8 mouse cellular contexts compared by ENCODE assay signal in the genomic region with DNA sequence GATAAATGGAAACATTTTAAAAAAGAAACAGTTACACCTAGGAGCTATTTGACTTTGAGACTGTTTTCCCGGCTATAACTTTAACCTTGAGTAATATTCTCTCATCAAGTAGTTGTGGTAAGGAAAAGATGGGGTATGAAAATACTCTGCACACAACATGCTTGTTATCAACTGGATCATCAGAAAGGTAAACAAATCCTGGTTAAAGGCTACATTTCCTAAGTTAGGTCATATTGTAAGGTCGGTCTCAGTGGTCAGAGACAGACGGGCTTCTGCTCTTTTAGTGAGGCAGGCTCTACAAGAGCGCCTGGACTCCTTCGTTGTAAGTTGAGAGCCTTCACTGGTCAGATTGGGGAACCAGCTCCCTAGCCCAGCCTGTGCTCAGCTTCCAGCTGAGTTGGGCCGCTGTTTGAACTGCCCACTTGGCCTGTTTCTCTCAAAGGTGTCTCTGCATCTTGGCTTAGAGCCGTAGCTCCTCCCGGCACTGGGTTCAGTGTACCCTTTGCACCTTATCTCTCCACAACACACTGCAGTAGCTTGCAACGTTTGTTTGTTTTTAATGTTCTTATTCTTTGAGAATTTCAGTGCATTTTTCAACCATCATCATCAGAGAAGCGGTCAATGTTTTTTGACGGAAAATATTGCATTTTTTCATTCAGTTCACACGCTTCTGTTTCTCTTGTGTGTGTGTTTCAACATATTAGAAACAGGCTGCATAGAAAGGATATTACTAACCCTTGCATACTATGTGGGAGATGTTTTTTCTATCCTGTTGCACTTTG. TPM values are rescaled to one million over a fixed set of nuclear protein-coding genes. Genes with fewer than 3 reads are reported as not detected.
A peak's percentile ranks its signal among the peaks of the same experiment; 100 is the strongest.
DNase-seq lines count a peak whose midpoint lies in the region; ATAC-seq and TF ChIP-seq lines count a peak whose summit lies in the region.

No protein-coding gene starts in this region.

- 43% methylated on average over 12 of the region's 12 CpGs for WGBS in heart, postnatal 0 days
- 52% methylated on average over 12 of the region's 12 CpGs for WGBS in intestine, embryonic 16.5 days

- TF ChIP-seq CTCF in heart, postnatal 0 days (IDR thresholded peaks at IDR 0.05; ENCODE audit: low read depth): no peak

- peak overlapping the region; percentile 77 for H3K4me2 ChIP-seq in heart, postnatal 0 days (ENCODE audit: low read depth, low read length)
- peak overlapping the region; percentile 84 for H3K4me2 ChIP-seq in intestine, embryonic 16.5 days (ENCODE audit: low read depth, low read length)

- intact Hi-C loops in heart, postnatal 36 days (cut with DNase I): loop anchor here (2.0 to 10.0 kb wide), 4 partner anchors 26 to 430 kb away; partner anchors contain the start of genes Abcd3 and Arhgap29

- DNase-seq in heart, postnatal 0 days (ENCODE audit: low spot score): no peak
- DNase-seq in heart, postnatal 36 days: no peak
- no peak for DNase-seq in ovary, postnatal 10 days (ENCODE audit: low spot score)
- no peak for DNase-seq in urinary bladder, postnatal 36 days (ENCODE audit: low spot score in 2 of 2)
- DNase-seq in ovary, adult 18-20 months (ENCODE audit: low spot score): no peak

- H3K4me1 ChIP-seq in heart, postnatal 0 days (ENCODE audit: control insufficient read depth, insufficient read depth): peaks cover 17% of the 10 kb centered on the region
- H3K4me1 ChIP-seq in intestine, embryonic 16.5 days (ENCODE audit: control insufficient read depth, insufficient read depth, low read length): peaks cover 20% of the 10 kb centered on the region
- peaks cover 60% of the 10 kb centered on the region for H3K4me1 ChIP-seq in megakaryocyte, embryonic 14.5 days

- peak overlapping the region; percentile 92; the same call in 1 of the 2 replicates for H3K4me3 ChIP-seq in heart, postnatal 0 days (ENCODE audit: low read depth, low read length)
- H3K4me3 ChIP-seq in intestine, embryonic 16.5 days (ENCODE audit: low read length): peak overlapping the region; percentile 90
- peak overlapping the region; percentile 99 for H3K4me3 ChIP-seq in megakaryocyte, embryonic 14.5 days (replicated peaks)

- H3K27ac ChIP-seq in heart, postnatal 0 days (ENCODE audit: low read depth): no peak overlapping the region
- peak overlapping the region; percentile 74 for H3K27ac ChIP-seq in intestine, embryonic 16.5 days (ENCODE audit: low read length)

- H3K9me3 ChIP-seq in heart, postnatal 0 days (replicated peaks; ENCODE audit: control insufficient read depth, low read length): no peaks in the 10 kb centered on the region
- H3K9me3 ChIP-seq in intestine, embryonic 16.5 days (ENCODE audit: control insufficient read depth, low read length): no peaks in the 10 kb centered on the region
- no peaks in the 10 kb centered on the region for H3K9me3 ChIP-seq in megakaryocyte, embryonic 14.5 days

- no peak for ATAC-seq in heart, postnatal 0 days (ENCODE audit: insufficient read depth, low read depth)
- peak; percentile 37 for ATAC-seq in common myeloid progenitor, adult 5-6 weeks (replicated peaks; ENCODE audit: low read depth, poor library complexity, severe bottlenecking)
- no peak for ATAC-seq in intestine, embryonic 16.5 days

- peak overlapping the region; percentile 36; the same call in 1 of the 2 replicates for H3K9ac ChIP-seq in heart, postnatal 0 days (replicated peaks; ENCODE audit: low read depth, low read length)
- peak overlapping the region; percentile 38; the same call in 1 of the 2 replicates for H3K9ac ChIP-seq in intestine, embryonic 16.5 days (ENCODE audit: low read depth, low read length)

- H3K36me3 ChIP-seq in heart, postnatal 0 days (replicated peaks; ENCODE audit: control insufficient read depth, insufficient read depth, low read length): no peaks in the 10 kb centered on the region; the same call in 1 of the 2 replicates
- H3K36me3 ChIP-seq in intestine, embryonic 16.5 days (ENCODE audit: control insufficient read depth, insufficient read depth, low read length): no peaks in the 10 kb centered on the region
- H3K36me3 ChIP-seq in megakaryocyte, embryonic 14.5 days (replicated peaks; ENCODE audit: low read length): peaks cover 47% of the 10 kb centered on the region

- no peaks in the 10 kb centered on the region for H3K27me3 ChIP-seq in heart, postnatal 0 days (ENCODE audit: control insufficient read depth, insufficient read depth, low read length)
- no peaks in the 10 kb centered on the region for H3K27me3 ChIP-seq in intestine, embryonic 16.5 days (replicated peaks; ENCODE audit: control insufficient read depth, insufficient read depth, low read length)
- H3K27me3 ChIP-seq in megakaryocyte, embryonic 14.5 days (replicated peaks): no peaks in the 10 kb centered on the region

- TF ChIP-seq EP300 in heart, postnatal 0 days (IDR thresholded peaks at IDR 0.05; ENCODE audit: low read depth): no peak

RNA-seq across cellular contexts. Expression of gene Gclm, which starts 1.8 kb away (rescaled TPM):
- 12.8 and 36.1 TPM in 2 replicates for total RNA-seq in heart, postnatal 0 days (2014; rRNA removed; ENCODE audit: low replicate concordance)
- 47.3 and 51.7 TPM in 2 replicates for polyA plus RNA-seq in heart, postnatal 0 days (2015; fragmentation: Nextera tagmentation; extraction: Ambion mirVana)
- 10 to 100 TPM; 56.9 to 74.7 TPM for total RNA-seq in heart, postnatal 36 days (2021)
- 94.7 and 97.4 TPM in 2 replicates for total RNA-seq in common myeloid progenitor, adult 5-6 weeks (2017)
- polyA plus RNA-seq in intestine, embryonic 16.5 days (2015; fragmentation: Nextera tagmentation; extraction: Ambion mirVana): 84.7 and 122 TPM in 2 replicates
- 799 and 1,910 TPM in 2 replicates for polyA plus RNA-seq in megakaryocyte, embryonic 14.5 days (2012; ENCODE audit: insufficient read depth, low replicate concordance)

RNA-seq across cellular contexts. Expression of gene Dnttip2, which starts 27.0 kb away (rescaled TPM):
- total RNA-seq in heart, postnatal 0 days (2014; rRNA removed; ENCODE audit: low replicate concordance): 9.3 and 11.2 TPM in 2 replicates
- 31.7 and 33.4 TPM in 2 replicates for polyA plus RNA-seq in heart, postnatal 0 days (2015; fragmentation: Nextera tagmentation; extraction: Ambion mirVana)
- total RNA-seq in heart, postnatal 36 days (2021): 10 to 100 TPM; 27.7 to 29.3 TPM
- total RNA-seq in common myeloid progenitor, adult 5-6 weeks (2017): 169 and 179 TPM in 2 replicates
- polyA plus RNA-seq in intestine, embryonic 16.5 days (2015; fragmentation: Nextera tagmentation; extraction: Ambion mirVana): 62.6 and 69.2 TPM in 2 replicates
- 0.83 and 4.4 TPM in 2 replicates for polyA plus RNA-seq in megakaryocyte, embryonic 14.5 days (2012; ENCODE audit: insufficient read depth, low replicate concordance)

RNA-seq across cellular contexts. Expression of gene Bcar3, which starts 46.8 kb away (rescaled TPM):
- 24.5 and 38.6 TPM in 2 replicates for total RNA-seq in heart, postnatal 0 days (2014; rRNA removed; ENCODE audit: low replicate concordance)
- 2.9 and 3.3 TPM in 2 replicates for polyA plus RNA-seq in heart, postnatal 0 days (2015; fragmentation: Nextera tagmentation; extraction: Ambion mirVana)
- 1 to 10 TPM; 6.3 to 8.2 TPM for total RNA-seq in heart, postnatal 36 days (2021)
- 0.97 and 1.0 TPM in 2 replicates for total RNA-seq in common myeloid progenitor, adult 5-6 weeks (2017)
- 23.7 and 27.2 TPM in 2 replicates for polyA plus RNA-seq in intestine, embryonic 16.5 days (2015; fragmentation: Nextera tagmentation; extraction: Ambion mirVana)
- polyA plus RNA-seq in megakaryocyte, embryonic 14.5 days (2012; ENCODE audit: insufficient read depth, low replicate concordance): 2.4 and 3.6 TPM in 2 replicates
